Mouse (Mus musculus) forebrain, embryonic 16.5 days (tissue): ENCODE measurements around the gene Tnni3. TPM values are rescaled to one million over a fixed set of nuclear protein-coding genes. Genes with fewer than 3 reads are reported as not detected.
"Not testable (repeated sequence)": the region's sequence is repeated elsewhere in the genome, so short reads cannot be mapped to it uniquely, and the experiment has no call there.

Experiments used
- ATAC-seq: fragments of 200-750 bp; cut with Nextera tagmentation; 2 replicates; pipeline ENCODE4 v1.8.0; 2017; ENCODE audit warnings: mild to moderate bottlenecking, moderate library complexity
- H3K27ac ChIP-seq: fragments of 300-500 bp; sonication (generic); 2 replicates; pipeline ENCODE4 v1.5.1; 2014; ENCODE audit warnings: low read length, control low read depth
- H3K27me3 ChIP-seq: fragments of 300-500 bp; sonication (generic); replicated peaks from 2 replicates; pipeline ENCODE4 v1.6.1; 2014; ENCODE audit warnings: low read length; ENCODE audit not compliant: control insufficient read depth, insufficient read depth
- H3K36me3 ChIP-seq: fragments of 300-500 bp; sonication (generic); 2 replicates; pipeline ENCODE4 v1.6.1; 2014; ENCODE audit not compliant: control insufficient read depth, insufficient read depth
- H3K4me1 ChIP-seq: fragments of 300-500 bp; sonication (generic); replicated peaks from 2 replicates; pipeline ENCODE4 v1.6.1; 2014; ENCODE audit warnings: low read length; ENCODE audit not compliant: control insufficient read depth, insufficient read depth
- H3K4me2 ChIP-seq: fragments of 300-500 bp; sonication (generic); 2 replicates; pipeline ENCODE4 v1.6.1; 2014; ENCODE audit warnings: mild to moderate bottlenecking, low read length, control low read depth
- H3K4me3 ChIP-seq: fragments of 300-500 bp; sonication (generic); replicated peaks from 2 replicates; pipeline ENCODE4 v1.5.1; 2014; ENCODE audit warnings: mild to moderate bottlenecking, low read length, control low read depth
- H3K9ac ChIP-seq: fragments of 300-500 bp; sonication (generic); replicated peaks from 2 replicates; pipeline ENCODE4 v1.6.1; 2014; ENCODE audit warnings: low read depth, low read length, control low read depth
- H3K9me3 ChIP-seq: fragments of 300-500 bp; sonication (generic); 2 replicates; pipeline ENCODE4 v1.6.1; 2016; ENCODE audit warnings: low read length; ENCODE audit not compliant: control insufficient read depth
- WGBS: fragments of 180-500 bp; shearing (Covaris S2); extraction: QIAGEN DNeasy Blood & Tissue Kit; methylation state at CpG from one replicate; pipeline ENCODE4 v1.1.7; 2014; 5-methylcytosine and 5-hydroxymethylcytosine counted together
- polyA plus RNA-seq: library from polyadenylated mRNA; unstranded; fragments of >200 nt; fragmentation: Nextera tagmentation; extraction: Ambion mirVana; gene quantifications from 2 replicates; pipeline ENCODE4 v1.2.1, GENCODE M21; 2015

Tnni3 gene
- polyA plus RNA-seq: 1.2 and 1.7 TPM in 2 replicates

DNA sequence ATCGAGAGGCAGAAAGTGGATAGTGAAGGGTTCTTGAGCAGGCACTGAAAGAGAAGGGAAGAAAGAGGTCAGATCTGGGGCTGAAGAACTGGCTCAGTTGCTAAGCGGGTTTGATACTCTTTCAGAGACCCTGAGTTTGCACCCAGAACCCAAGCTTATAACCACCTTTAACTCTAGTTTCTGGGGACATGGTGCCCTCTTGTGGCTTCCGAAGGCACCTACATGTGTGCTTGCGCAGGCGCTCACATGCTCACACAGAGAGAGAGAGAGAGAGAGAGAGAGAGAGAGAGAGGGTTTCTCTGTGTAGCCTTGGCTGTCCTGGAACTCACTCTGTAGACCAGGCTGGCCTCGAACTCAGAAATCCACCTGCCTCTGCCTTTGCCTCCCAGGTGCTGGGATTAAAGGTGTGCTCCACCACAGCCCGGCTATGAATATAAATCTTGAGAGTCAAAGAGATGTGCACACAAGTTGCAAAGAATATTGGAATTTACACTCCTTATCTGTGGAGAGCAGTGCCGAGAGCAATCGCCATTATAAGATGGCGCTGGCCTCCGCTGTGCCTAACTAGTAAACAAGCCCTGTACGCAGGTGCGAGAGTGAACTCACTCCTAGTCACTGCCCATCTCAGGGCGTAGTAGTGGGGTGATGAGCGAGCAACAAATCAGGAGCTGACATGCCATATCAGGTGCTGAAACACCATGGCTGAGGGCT lies at the start of gene Tnni3:
Tnni3 (minus strand) TSS at position 18 of the 711 bp plus-strand sequence.
- not testable (repeated sequence) for H3K36me3 ChIP-seq, H3K27ac ChIP-seq, H3K4me3 ChIP-seq, H3K9ac ChIP-seq, H3K4me2 ChIP-seq, H3K27me3 ChIP-seq, H3K9me3 ChIP-seq
- WGBS: 65% methylated on average over 15 of the region's 15 CpGs
- peaks cover 10% of the 10 kb centered on the region for H3K4me1 ChIP-seq
- ATAC-seq: peak; percentile 32; the same call in 1 of the 2 replicates

DNA sequence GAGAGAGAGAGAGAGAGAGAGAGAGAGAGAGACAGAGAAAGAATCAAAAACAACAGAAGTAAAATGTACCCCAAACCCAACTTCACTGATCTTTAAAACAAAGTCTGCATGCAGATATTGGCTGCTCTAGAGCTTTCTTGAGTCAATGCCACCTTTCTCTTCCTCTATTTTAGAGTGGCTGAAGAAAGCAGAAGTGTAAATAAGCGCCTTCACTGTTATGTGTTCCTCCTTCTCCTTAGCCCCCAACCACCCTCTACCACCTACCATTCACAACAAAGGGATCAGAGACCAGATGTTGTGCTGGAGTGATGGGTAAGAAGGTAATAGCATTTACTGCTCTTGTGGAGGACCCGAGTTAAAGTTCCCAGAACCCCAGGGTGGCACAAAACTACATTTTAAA lies 48.3 kb upstream of the Tnni3 start:
- WGBS: 74% methylated on average over 2 of the region's 2 CpGs
- not testable (repeated sequence) for H3K4me2 ChIP-seq, H3K9me3 ChIP-seq, H3K9ac ChIP-seq, ATAC-seq, H3K4me1 ChIP-seq, H3K27me3 ChIP-seq, H3K36me3 ChIP-seq, H3K4me3 ChIP-seq, H3K27ac ChIP-seq

DNA sequence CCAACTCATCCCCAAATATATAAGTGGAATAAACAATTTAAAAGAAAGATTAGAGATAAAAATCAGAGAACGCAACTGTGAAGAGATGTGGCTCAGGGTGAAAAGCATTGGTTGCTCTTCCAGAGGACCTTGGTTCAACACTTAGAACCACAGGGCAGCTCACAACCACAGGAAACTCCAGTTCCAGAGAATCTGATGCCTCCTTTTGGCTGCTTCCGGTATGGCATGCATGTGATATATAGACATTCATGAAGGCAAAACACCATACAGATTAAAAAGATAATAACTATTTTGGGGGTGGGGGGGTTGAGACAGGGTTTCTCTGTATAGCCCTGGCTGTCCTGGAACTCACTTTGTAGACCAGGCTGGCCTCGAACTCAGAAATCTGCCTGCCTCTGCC lies 38.6 kb upstream of the Tnni3 start:
- Histone ChIP-seq H3K4me3 (no peak overlapping the region), H3K27ac (no peak overlapping the region), H3K27me3 (no peaks in the 10 kb centered on the region), H3K9ac (no peak overlapping the region), H3K4me1 (no peaks in the 10 kb centered on the region), H3K36me3 (no peaks in the 10 kb centered on the region), H3K4me2 (no peak overlapping the region), H3K9me3 (no peaks in the 10 kb centered on the region)
- ATAC-seq: no peak
- WGBS: 93% methylated on average over 3 of the region's 3 CpGs

DNA sequence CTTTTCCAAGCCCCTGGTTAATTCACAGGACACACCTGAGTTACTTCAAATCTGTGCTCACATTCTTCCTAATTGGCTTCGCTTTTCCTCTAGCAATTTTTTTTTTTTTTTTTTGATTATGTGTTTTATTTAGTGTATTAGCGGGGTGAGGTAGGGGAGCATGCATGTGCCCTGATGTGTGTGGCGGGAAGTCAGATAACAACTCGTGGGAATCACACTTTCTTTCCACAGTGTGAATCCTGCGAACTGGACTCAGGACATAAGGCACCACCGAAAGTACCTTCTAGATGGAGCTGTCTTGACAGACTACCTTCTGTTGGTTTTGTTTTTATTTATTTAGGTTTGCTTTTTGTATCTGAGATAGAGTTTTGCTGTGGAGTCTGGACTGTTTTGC lies 33.1 kb upstream of the Tnni3 start:
- H3K27ac ChIP-seq: no peak overlapping the region
- H3K36me3 ChIP-seq: no peaks in the 10 kb centered on the region
- 68% methylated on average over 6 of the region's 6 CpGs for WGBS
- H3K4me2 ChIP-seq: peak overlapping the region; percentile 40
- no peaks in the 10 kb centered on the region for H3K9me3 ChIP-seq
- H3K27me3 ChIP-seq: peaks cover 2% of the 10 kb centered on the region; the same call in 1 of the 2 replicates
- ATAC-seq: peak; percentile 35
- no peak overlapping the region; the same call in 1 of the 2 replicates for H3K4me3 ChIP-seq
- H3K9ac ChIP-seq: no peak overlapping the region
- no peaks in the 10 kb centered on the region for H3K4me1 ChIP-seq

DNA sequence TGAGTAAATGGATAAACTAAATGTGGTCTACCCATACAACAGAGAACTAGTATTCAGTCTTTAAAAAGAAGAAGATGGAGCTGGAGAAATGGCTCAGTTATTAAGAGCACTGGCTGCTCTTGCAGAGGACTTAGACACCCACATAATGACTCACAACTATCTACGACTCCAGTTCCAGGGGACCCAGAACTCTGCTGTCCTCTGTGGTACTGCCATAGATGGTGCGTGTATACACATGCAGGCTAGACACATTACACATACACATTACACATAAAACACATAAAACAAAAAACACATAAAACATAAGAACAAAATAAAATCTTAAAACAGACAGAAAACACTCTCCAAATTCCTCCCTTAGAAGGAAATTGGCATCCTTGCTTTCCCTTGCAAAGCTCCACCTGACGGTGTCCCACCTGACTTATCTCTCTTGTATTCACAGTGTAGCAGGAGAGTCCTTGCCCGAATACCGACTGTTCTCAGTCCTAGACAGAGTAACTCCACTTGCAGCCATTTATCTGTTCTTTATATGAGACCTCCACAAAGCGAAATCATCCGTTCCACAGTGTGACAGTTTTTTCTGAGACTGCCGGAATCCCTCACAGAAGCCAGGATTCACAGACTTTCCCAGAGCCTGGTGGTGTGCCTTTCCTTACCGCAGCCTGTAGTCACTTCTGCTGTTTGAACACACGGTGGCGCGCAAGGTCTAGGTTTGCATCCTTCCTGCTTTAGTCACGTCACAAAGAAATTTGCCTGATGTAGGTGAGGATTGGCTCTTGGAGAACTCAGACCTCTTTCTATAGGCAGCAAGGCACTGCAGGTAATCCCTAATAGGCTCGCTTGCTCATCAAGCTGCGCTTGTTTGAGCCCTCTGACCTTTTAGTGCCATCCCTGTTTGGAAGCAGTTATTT lies 32.5 kb upstream of the Tnni3 start:
- Histone ChIP-seq H3K4me3 (no peak overlapping the region; the same call in 1 of the 2 replicates), H3K9me3 (no peaks in the 10 kb centered on the region), H3K36me3 (no peaks in the 10 kb centered on the region), H3K4me1 (no peaks in the 10 kb centered on the region), H3K4me2 (peak overlapping the region; percentile 40), H3K27ac (no peak overlapping the region), H3K9ac (no peak overlapping the region; the same call in 1 of the 2 replicates), H3K27me3 (peaks cover 2% of the 10 kb centered on the region; the same call in 1 of the 2 replicates)
- 24% methylated on average over 15 of the region's 15 CpGs for WGBS
- peak; percentile 95 for ATAC-seq

DNA sequence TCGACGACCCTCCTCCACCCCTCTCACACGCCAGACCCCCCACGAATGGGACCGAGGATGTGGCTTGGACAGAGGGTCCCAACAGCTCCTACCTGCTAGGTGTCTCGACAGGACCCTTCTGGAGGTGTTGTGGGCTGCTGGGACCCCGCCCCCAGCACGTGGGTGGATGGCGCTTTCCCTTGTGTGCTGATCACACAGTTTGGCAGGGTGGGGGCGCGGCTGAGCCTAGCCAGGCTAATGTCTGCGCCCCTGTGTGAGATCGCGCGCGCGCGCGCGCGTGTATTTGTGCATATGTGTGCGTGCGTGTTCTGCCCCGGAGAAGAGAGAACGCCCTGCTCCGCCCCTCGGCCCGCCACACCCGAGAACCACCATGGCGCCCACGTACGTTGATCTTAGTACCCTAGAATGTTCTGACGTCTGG lies 23.2 kb upstream of the Tnni3 start, which contains the start of gene Syt5:
Syt5 (minus strand) TSS at position 321 of the 421 bp plus-strand sequence.
- ATAC-seq: peak; percentile 81
- H3K9me3 ChIP-seq: no peaks in the 10 kb centered on the region
- peak within 1 kb of the TSS; percentile 55 for H3K4me3 ChIP-seq
- peak within 1 kb of the TSS; percentile 81 for H3K4me2 ChIP-seq
- H3K9ac ChIP-seq: peak within 1 kb of the TSS; percentile 77
- H3K4me1 ChIP-seq: peaks cover 12% of the 10 kb centered on the region
- no peaks in the 10 kb centered on the region for H3K36me3 ChIP-seq
- peak within 1 kb of the TSS; percentile 91 for H3K27ac ChIP-seq
- 4% methylated on average over 33 of the region's 33 CpGs for WGBS
- no peaks in the 10 kb centered on the region for H3K27me3 ChIP-seq

DNA sequence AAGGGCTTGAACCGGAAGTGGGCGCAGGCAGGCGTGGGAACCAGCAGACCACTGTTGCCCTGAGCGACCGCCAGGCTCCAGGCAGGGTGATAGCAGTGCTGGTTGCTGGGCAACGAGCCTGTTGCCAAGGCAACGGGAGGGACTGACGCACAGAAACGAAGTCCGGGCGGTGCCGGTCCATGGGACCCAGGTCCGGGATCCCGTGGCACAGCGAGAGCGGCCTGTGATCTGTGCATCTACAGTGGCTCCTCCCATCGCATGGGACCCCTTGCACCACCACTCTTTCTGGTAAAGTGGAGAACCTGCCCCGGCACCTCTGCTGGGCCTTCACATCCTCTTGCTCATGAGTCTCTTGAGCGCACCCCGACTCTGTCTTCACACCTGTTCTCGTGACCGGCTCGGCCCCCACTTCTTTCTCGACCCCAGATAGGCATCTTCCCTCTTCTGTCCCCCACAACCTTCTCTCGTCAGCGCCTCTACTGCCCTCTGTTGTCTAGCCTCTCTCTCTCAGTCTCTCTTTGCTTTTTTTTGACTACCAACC lies 22.6 kb upstream of the Tnni3 start:
- Histone ChIP-seq H3K4me1 (peaks cover 12% of the 10 kb centered on the region), H3K36me3 (peaks cover 5% of the 10 kb centered on the region; the same call in 1 of the 2 replicates), H3K9me3 (no peaks in the 10 kb centered on the region), H3K4me2 (peak overlapping the region; percentile 81), H3K27me3 (no peaks in the 10 kb centered on the region), H3K9ac (peak overlapping the region; percentile 77), H3K27ac (peak overlapping the region; percentile 91), H3K4me3 (peak overlapping the region; percentile 55)
- ATAC-seq: peak; percentile 85
- under 1% methylated on average over 26 of the region's 26 CpGs for whole genome bisulfite sequencing

DNA sequence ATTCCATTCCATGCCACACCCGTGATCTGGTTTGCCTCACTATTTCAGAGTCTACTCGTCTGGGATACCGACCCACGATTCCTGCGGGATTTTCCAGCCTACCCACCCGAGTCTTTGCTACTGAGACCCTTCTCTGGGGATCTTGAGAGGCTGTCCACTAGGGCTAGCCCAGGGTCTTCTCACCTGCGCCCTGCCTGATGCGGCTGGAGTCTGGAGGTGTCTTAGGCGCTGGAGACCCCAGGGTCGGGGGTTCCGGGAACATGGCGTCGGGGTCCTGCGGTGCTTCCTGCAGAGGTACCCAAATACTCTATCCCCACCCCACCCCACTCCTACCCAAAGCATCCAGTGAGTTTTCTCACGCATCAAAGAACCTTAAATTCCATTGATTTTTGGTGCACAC lies 22.0 kb upstream of the Tnni3 start:
- 66% methylated on average over 15 of the region's 15 CpGs for WGBS
- Histone ChIP-seq H3K4me2 (peak overlapping the region; percentile 81), H3K4me1 (peaks cover 12% of the 10 kb centered on the region), H3K4me3 (peak overlapping the region; percentile 55), H3K36me3 (peaks cover 6% of the 10 kb centered on the region; the same call in 1 of the 2 replicates), H3K9ac (peak overlapping the region; percentile 77), H3K27me3 (no peaks in the 10 kb centered on the region), H3K27ac (peak overlapping the region; percentile 91), H3K9me3 (no peaks in the 10 kb centered on the region)
- peak; percentile 32; the same call in 1 of the 2 replicates for ATAC-seq

DNA sequence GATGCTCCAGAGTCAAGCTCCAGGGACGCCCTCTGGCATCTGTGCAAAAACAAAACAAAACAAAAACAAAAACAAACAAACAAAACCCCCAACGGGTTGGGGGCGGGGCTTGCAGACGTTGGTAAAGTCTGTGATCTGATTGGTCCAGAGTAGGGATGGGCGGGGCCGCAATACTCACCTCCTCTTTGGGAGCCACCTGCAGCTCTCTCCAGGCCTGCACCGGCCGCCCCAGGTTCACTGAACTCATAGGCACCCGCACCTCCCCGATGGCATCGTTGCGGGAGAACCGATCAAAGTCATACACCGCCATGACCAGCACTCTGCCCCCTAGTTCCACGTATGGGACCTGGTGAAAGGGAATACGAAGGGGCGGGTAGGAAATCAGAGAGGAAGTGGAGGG lies 18.0 kb upstream of the Tnni3 start:
- Histone ChIP-seq H3K4me1 (peaks cover 10% of the 10 kb centered on the region), H3K36me3 (peaks cover 6% of the 10 kb centered on the region; the same call in 1 of the 2 replicates), H3K4me2 (no peak overlapping the region), H3K9me3 (no peaks in the 10 kb centered on the region), H3K27ac (no peak overlapping the region), H3K4me3 (no peak overlapping the region), H3K9ac (no peak overlapping the region), H3K27me3 (no peaks in the 10 kb centered on the region)
- 44% methylated on average over 17 of the region's 17 CpGs for WGBS
- no peak for ATAC-seq
